ENCODE assay signal across 8 mouse cellular contexts in genomic region chr10:103369081-103369420, GRCm38 (mm10). TPM values are rescaled to one million over a fixed set of nuclear protein-coding genes. Genes with fewer than 3 reads are reported as not detected.
DNase-seq lines count a peak whose midpoint lies in the region; ATAC-seq and TF ChIP-seq lines count a peak whose summit lies in the region.

No protein-coding gene starts in this region.

- peak overlapping the region; percentile 63 for H3K9ac ChIP-seq in heart, embryonic 11.5 days (ENCODE audit: low read depth, low read length)
- H3K9ac ChIP-seq in liver, embryonic 14.5 days (replicated peaks), result no peak overlapping the region
- peak overlapping the region; percentile 57 for H3K9ac ChIP-seq in neural tube, embryonic 12.5 days

- H3K27ac ChIP-seq in heart, embryonic 11.5 days (ENCODE audit: low read depth, low read length), result no peak overlapping the region
- H3K27ac ChIP-seq in liver, embryonic 14.5 days, result no peak overlapping the region
- no peak overlapping the region for H3K27ac ChIP-seq in neural tube, embryonic 12.5 days

- peaks cover 11% of the 10 kb centered on the region; the same call in 1 of the 2 replicates for H3K27me3 ChIP-seq in heart, embryonic 11.5 days (ENCODE audit: control insufficient read depth, insufficient read depth, low read length)
- peaks cover 16% of the 10 kb centered on the region for H3K27me3 ChIP-seq in liver, embryonic 14.5 days (ENCODE audit: control insufficient read depth, insufficient read depth, low read length)
- no peaks in the 10 kb centered on the region for H3K27me3 ChIP-seq in neural tube, embryonic 12.5 days (replicated peaks)

- intact Hi-C loops in heart, postnatal 25 days (cut with DNase I), result no loop called here

- TF ChIP-seq EP300 in liver, embryonic 14.5 days (IDR thresholded peaks at IDR 0.05; ENCODE audit: low read depth), result no peak

- no peaks in the 10 kb centered on the region for H3K9me3 ChIP-seq in heart, embryonic 11.5 days (replicated peaks; ENCODE audit: control insufficient read depth, low read length)
- no peaks in the 10 kb centered on the region for H3K9me3 ChIP-seq in liver, embryonic 14.5 days (ENCODE audit: control insufficient read depth, low read length)
- H3K9me3 ChIP-seq in neural tube, embryonic 12.5 days, result no peaks in the 10 kb centered on the region

- H3K36me3 ChIP-seq in heart, embryonic 11.5 days (ENCODE audit: control insufficient read depth, insufficient read depth, low read length), result no peaks in the 10 kb centered on the region
- H3K36me3 ChIP-seq in liver, embryonic 14.5 days (replicated peaks; ENCODE audit: control insufficient read depth, insufficient read depth, low read depth), result no peaks in the 10 kb centered on the region
- no peaks in the 10 kb centered on the region for H3K36me3 ChIP-seq in neural tube, embryonic 12.5 days

- ATAC-seq in heart, embryonic 11.5 days (replicated peaks; ENCODE audit: insufficient number of reproducible peaks, low FRiP score, low TSS enrichment), result peak; percentile 81; the same call in 1 of the 2 replicates
- ATAC-seq in granulocyte monocyte progenitor cell, adult 5-6 weeks (replicated peaks; ENCODE audit: poor library complexity, severe bottlenecking), result peak; percentile 93
- ATAC-seq in liver, embryonic 14.5 days (ENCODE audit: insufficient read depth), result peak; percentile 72
- peak; percentile 91 for ATAC-seq in neural tube, embryonic 12.5 days (ENCODE audit: low FRiP score, low read depth)

- peak overlapping the region; percentile 98 for H3K4me2 ChIP-seq in heart, embryonic 11.5 days
- H3K4me2 ChIP-seq in liver, embryonic 14.5 days (ENCODE audit: low read depth), result peak overlapping the region; percentile 59
- peak overlapping the region; percentile 98 for H3K4me2 ChIP-seq in neural tube, embryonic 12.5 days (replicated peaks)

- no peak for DNase-seq in heart, postnatal 25 days (ENCODE audit: low spot score)
- DNase-seq in cerebellum, postnatal 36 days, result peak; percentile 75 to 77
- DNase-seq in kidney, postnatal 25 days, result peak; percentile 86 to 88
- DNase-seq in liver, embryonic 14.5 days (ENCODE audit: low read depth in 3 of 3, low spot score in 3 of 3), result peak; percentile 4 to 17 (median 9)
- no peak for DNase-seq in T-cell, adult 2 months (ENCODE audit: low spot score)

- WGBS in heart, embryonic 11.5 days (ENCODE audit: insufficient replicate concordance), result 0% methylated on average over 8 of the region's 8 CpGs
- 0% methylated on average over 8 of the region's 8 CpGs for WGBS in liver, embryonic 14.5 days (ENCODE audit: insufficient replicate concordance)
- WGBS in neural tube, embryonic 12.5 days, result 0% methylated on average over 8 of the region's 8 CpGs

- H3K4me1 ChIP-seq in heart, embryonic 11.5 days (ENCODE audit: control insufficient read depth, insufficient read depth, low read length), result no peaks in the 10 kb centered on the region
- H3K4me1 ChIP-seq in liver, embryonic 14.5 days (replicated peaks; ENCODE audit: control insufficient read depth in 2 of 2, insufficient read depth in 2 of 2, low read length in 1 of 2), result peaks cover 0 to 2% of the 10 kb centered on the region in 2 experiments; a peak in 1 of 4 replicates
- no peaks in the 10 kb centered on the region for H3K4me1 ChIP-seq in neural tube, embryonic 12.5 days

- H3K4me3 ChIP-seq in heart, embryonic 11.5 days (ENCODE audit: low read depth, low read length), result peak overlapping the region; percentile 59
- H3K4me3 ChIP-seq in liver, embryonic 14.5 days (ENCODE audit: insufficient read depth in 1 of 2, low read depth in 2 of 2, low read length in 2 of 2), result peak overlapping the region; percentile 31 to 50
- H3K4me3 ChIP-seq in neural tube, embryonic 12.5 days, result peak overlapping the region; percentile 54

- no peak for TF ChIP-seq CTCF in liver, embryonic 14.5 days (IDR thresholded peaks at IDR 0.05; ENCODE audit: low read depth)

RNA-seq across cellular contexts. Expression of gene Slc6a15, which starts 1.5 kb away (rescaled TPM):
- polyA plus RNA-seq in heart, embryonic 11.5 days (2014; fragmentation: Nextera tagmentation; extraction: Ambion mirVana), result 0.97 and 1.1 TPM in 2 replicates
- total RNA-seq in heart, postnatal 25 days (2021), result under 1 TPM; 0.16 to 0.22 TPM
- total RNA-seq in granulocyte monocyte progenitor cell, adult 5-6 weeks (2014; fragmentation: Nextera tagmentation), result 0.19 TPM in 1 of 2 replicates, not detected in the other
- 0.77 and 1.1 TPM in 2 replicates for total RNA-seq in granulocyte monocyte progenitor cell, adult 5-6 weeks (2017)
- polyA plus RNA-seq in liver, embryonic 14.5 days (2012; rRNA removed), result 0.03 and 0.05 TPM in 2 replicates
- 0.16 TPM in 1 of 2 replicates, not detected in the other for polyA plus RNA-seq in liver, embryonic 14.5 days (2014; fragmentation: Nextera tagmentation; extraction: Ambion mirVana)
- 12.5 and 15.0 TPM in 2 replicates for polyA plus RNA-seq in neural tube, embryonic 12.5 days (2016; fragmentation: Nextera tagmentation; extraction: Ambion mirVana)

Comparison
In these comparisons a context has a peak if more than half of its experiments do, and no peak if none do; other contexts are left out.
1. DNase-seq: peak in cerebellum, postnatal 36 days (2 of 2), kidney, postnatal 25 days (2 of 2) and liver, embryonic 14.5 days (3 of 3); none in heart, postnatal 25 days (single experiment) and T-cell, adult 2 months (single experiment).
2. Peak in every context shown above with its lines, with median percentiles within 50 percentile points of each other: ATAC-seq, H3K4me2 ChIP-seq and H3K4me3 ChIP-seq.